Mouse (Mus musculus) frontal cortex, postnatal 10 days (tissue): ENCODE measurements at regions not wholly inside any gene's neighbourhood (a gene's known extent, or its start where the extent isn't known, plus 50 kb on each side); places are given as distances from the start of the nearest gene placed in this dataset.
A peak's percentile ranks its signal among the peaks of the same experiment; 100 is the strongest.

Source experiments
- DNase-seq, 2 experiments: peaks; one replicate each; pipeline ENCODE4 v3.0.0; 2022; ENCODE audit warnings: low spot score in 2 of 2, mixed read lengths in 1 of 2

GRCm38 (mm10) chrX:145672776-145673175, 167.8 kb upstream of the Amot start:
- peak in 1 of 2 experiments; percentile 6 for DNase-seq

GRCm38 (mm10) chrX:145651647-145652046, 146.7 kb upstream of the Amot start:
- no peak for DNase-seq

DNA sequence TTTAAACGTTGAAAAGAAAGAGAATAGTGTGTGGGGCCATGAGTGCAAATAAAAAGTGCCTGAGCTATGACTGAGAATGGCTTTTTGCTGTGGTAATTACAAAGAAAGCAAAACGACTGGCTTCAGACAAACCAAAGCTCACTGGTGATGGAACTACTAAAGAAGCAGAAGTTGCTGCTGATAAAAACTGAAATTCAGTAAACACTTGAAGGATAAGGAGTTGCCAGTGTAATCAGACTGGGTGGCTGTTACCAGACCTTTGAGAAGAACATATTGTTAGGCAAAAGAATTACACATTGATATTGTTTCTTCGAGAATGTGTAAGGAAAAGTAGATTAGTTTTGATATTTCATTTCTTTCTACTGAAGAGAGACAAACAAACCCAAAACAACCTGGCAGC, 114.7 kb upstream of the Amot start:
- DNase-seq: no peak

GRCm38 (mm10) chrX:145602085-145602484, 97.1 kb upstream of the Amot start:
- DNase-seq: no peak

- no peak for DNase-seq
Measured at GRCm38 (mm10) chrX:145590733-145591132, 85.8 kb upstream of the Amot start.

DNA sequence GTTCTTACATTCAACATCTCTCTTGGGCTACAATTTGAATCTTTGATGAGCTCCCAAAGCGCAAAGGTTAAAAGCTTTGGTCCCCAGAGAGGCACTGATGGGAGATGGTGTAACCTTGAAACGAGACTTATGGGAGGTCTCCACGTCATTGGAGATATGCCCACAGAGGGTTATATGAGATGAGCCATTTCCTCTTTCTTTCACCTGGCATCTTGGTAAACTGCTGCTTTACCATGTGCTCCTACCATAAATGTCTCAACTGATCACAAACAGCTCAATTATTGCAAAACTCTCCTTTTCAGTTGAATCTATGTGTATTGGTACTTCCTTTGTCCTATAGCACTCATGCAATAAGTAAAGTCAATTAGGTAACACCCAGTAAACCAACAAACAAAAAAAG, 62.5 kb upstream of the Amot start:
- DNase-seq: no peak

- DNase-seq: no peak
Measured at GRCm38 (mm10) chrX:145567073-145567472, 62.1 kb upstream of the Amot start.

- DNase-seq: no peak
Measured at GRCm38 (mm10) chrX:145558881-145559280, 53.9 kb upstream of the Amot start.
